Mouse (Mus musculus) liver, adult 2 months (tissue): ENCODE measurements around the gene Dhtkd1. TPM values are rescaled to one million over a fixed set of nuclear protein-coding genes. Genes with fewer than 3 reads are reported as not detected.

Experiments used
- DNase-seq: peaks from one replicate; pipeline ENCODE4 v3.0.0-alpha.2; 2011; ENCODE audit warnings: low read depth, low spot score; ENCODE audit errors: extremely low read depth
- H3K27ac ChIP-seq: fragments of 200-500 bp; replicated peaks from 2 replicates; pipeline ENCODE4 v1.5.1; 2012; ENCODE audit warnings: low read depth, mild to moderate bottlenecking, control low read depth, inconsistent platforms, low read length; ENCODE audit not compliant: insufficient read depth
- H3K27me3 ChIP-seq: fragments of 200-500 bp; 2 replicates; pipeline ENCODE4 v1.6.1; 2012; ENCODE audit warnings: mild to moderate bottlenecking, moderate library complexity, low read length, inconsistent platforms; ENCODE audit not compliant: control insufficient read depth, insufficient read depth
- H3K36me3 ChIP-seq: fragments of 200-500 bp; 2 replicates; pipeline ENCODE4 v1.6.1; 2012; ENCODE audit warnings: low read length, inconsistent platforms; ENCODE audit not compliant: control insufficient read depth, insufficient read depth
- H3K4me1 ChIP-seq: fragments of 200-500 bp; 2 replicates; pipeline ENCODE4 v1.6.1; 2011; ENCODE audit warnings: low read length; ENCODE audit not compliant: control insufficient read depth, insufficient read depth
- H3K4me3 ChIP-seq: fragments of 200-500 bp; 2 replicates; pipeline ENCODE4 v1.5.1; 2011; ENCODE audit warnings: low read depth, mild to moderate bottlenecking, control low read depth, low read length, moderate library complexity; ENCODE audit not compliant: insufficient read depth
- H3K79me2 ChIP-seq: fragments of 200-500 bp; 2 replicates; pipeline ENCODE4 v1.6.1; 2012; ENCODE audit warnings: inconsistent platforms, mild to moderate bottlenecking, low read length, moderate library complexity; ENCODE audit not compliant: control insufficient read depth, insufficient read depth
- H3K9ac ChIP-seq: fragments of 200-500 bp; 2 replicates; pipeline ENCODE4 v1.6.1; 2012; ENCODE audit warnings: low read depth, mild to moderate bottlenecking, control low read depth, inconsistent platforms, low read length
- CTCF ChIP-seq: fragments of 200-500 bp; IDR thresholded peaks from 2 replicates; pipeline ENCODE4 v1.5.1; 2011; ENCODE audit warnings: low read depth, low read length, control low read depth
- POLR2A ChIP-seq: fragments of 200-500 bp; IDR thresholded peaks from 2 replicates; pipeline ENCODE4 v1.6.1; 2011; ENCODE audit warnings: low read length, control low read depth; ENCODE audit not compliant: insufficient read depth; ENCODE audit errors: extremely low read depth
- WGBS: fragments of 180-500 bp; shearing (Covaris S2); methylation state at CpG from one replicate; pipeline ENCODE4 v1.1.7; 2018; 5-methylcytosine and 5-hydroxymethylcytosine counted together
- polyA plus RNA-seq: library from polyadenylated mRNA; depleted of rRNA; stranded (reverse); fragments of >200 nt; gene quantifications from 2 replicates; pipeline ENCODE4 v1.2.3, GENCODE M21; 2012
- total RNA-seq: library from RNA; depleted of rRNA; stranded (reverse); fragments of >200 nt; gene quantifications from 2 replicates; pipeline ENCODE4 v1.2.3, GENCODE M21; 2014

Dhtkd1 gene
- total and polyA plus RNA-seq, 2 experiments: 44.1 to 81.6 TPM

DNA sequence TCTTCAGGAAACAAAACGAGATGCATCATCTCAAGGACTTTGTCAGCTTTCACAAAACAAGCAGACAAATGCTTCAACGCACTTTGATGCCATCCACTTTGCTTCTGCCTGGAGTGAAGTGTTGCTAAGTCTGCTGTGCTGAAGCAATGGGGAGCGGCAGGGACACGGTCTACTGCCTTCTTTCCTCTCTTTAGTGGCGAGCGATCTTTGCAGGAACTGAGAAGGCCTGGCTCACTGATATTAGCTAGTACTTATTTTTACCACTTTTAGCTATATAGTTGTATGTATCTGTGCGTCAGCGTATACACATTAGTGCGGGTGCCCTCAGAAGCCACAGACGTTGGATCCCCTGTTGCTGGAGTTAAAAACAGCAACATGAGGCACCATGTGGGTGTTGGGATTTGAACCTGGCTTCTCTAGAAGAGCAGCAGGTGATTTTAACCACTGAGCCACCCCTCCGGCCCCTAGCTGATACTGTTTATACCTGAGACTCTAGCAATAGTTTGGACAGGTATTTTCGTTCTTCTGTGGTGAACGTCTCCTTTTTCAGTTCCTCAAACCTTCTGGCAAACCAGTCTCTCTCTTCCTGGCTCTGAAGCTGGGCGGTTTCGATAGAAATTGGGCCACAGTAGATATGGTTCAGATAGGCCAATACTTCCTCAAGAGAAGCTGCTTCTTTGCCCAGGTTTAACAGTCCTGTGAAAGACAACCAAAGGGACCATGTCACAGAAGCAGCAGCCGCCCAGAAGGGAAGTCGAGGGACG, 12.1 kb downstream of the Dhtkd1 start:
- no peaks in the 10 kb centered on the region for H3K27me3 ChIP-seq
- DNase-seq: no peak
- H3K4me3 ChIP-seq: no peak overlapping the region
- 87% methylated on average over 18 of the region's 18 CpGs for WGBS
- H3K36me3 ChIP-seq: peaks cover 47% of the 10 kb centered on the region
- TF ChIP-seq POLR2A: no peak
- no peak for TF ChIP-seq CTCF
- peaks cover 8% of the 10 kb centered on the region; the same call in 1 of the 2 replicates for H3K79me2 ChIP-seq
- peaks cover 2% of the 10 kb centered on the region; the same call in 1 of the 2 replicates for H3K4me1 ChIP-seq
- H3K27ac ChIP-seq: no peak overlapping the region
- H3K9ac ChIP-seq: no peak overlapping the region

DNA sequence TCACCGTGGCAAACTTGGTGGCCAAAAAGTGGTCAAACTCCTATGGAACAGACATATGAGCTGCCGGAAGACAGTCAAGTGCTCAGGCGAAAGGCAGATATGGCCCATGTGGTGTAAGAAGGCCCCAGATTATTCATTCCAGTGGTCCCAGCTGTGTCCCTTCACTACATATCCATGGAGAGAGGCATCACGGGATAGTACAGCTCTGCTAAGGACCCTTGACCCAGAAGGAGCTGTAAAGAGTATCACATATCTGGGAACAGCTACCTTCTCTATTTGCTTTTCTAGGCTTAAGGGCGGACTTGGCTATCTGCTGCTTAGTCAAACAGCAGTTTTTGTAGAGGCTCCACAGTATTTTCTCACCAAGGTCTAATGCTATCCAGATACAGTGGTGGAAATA, 12.8 kb downstream of the Dhtkd1 start:
- Histone ChIP-seq H3K4me1 (no peaks in the 10 kb centered on the region), H3K4me3 (no peak overlapping the region), H3K27me3 (no peaks in the 10 kb centered on the region), H3K9ac (no peak overlapping the region), H3K36me3 (peaks cover 47% of the 10 kb centered on the region), H3K79me2 (peaks cover 5% of the 10 kb centered on the region; the same call in 1 of the 2 replicates), H3K27ac (no peak overlapping the region)
- DNase-seq: no peak
- TF ChIP-seq POLR2A: no peak
- TF ChIP-seq CTCF: no peak
- 92% methylated on average over 5 of the region's 5 CpGs for WGBS

DNA sequence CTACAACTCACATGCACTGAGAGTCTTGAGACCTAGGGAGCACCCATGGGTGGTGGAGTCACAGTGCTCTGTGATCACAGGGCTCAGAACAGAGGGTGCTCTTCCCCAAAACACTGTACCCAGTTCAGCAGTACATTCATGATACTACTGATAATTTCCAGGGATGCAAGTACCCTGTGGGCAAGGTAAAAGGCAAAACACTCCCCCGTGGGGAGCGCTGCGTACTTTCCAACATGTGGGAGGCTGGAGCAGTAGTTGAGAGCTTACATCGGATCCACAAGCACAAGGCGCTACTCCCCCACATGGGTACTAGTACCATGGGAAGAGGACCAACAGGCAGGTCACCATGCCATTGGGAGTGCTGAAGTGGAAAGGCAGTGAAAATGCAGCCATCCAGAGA, 15.1 kb downstream of the Dhtkd1 start:
- no peak for DNase-seq
- Histone ChIP-seq H3K4me1 (no peaks in the 10 kb centered on the region), H3K36me3 (peaks cover 51% of the 10 kb centered on the region), H3K4me3 (no peak overlapping the region), H3K79me2 (peaks cover 4% of the 10 kb centered on the region; the same call in 1 of the 2 replicates), H3K9ac (no peak overlapping the region), H3K27ac (no peak overlapping the region), H3K27me3 (no peaks in the 10 kb centered on the region)
- WGBS: 95% methylated on average over 5 of the region's 5 CpGs
- TF ChIP-seq CTCF: no peak
- TF ChIP-seq POLR2A: no peak

DNA sequence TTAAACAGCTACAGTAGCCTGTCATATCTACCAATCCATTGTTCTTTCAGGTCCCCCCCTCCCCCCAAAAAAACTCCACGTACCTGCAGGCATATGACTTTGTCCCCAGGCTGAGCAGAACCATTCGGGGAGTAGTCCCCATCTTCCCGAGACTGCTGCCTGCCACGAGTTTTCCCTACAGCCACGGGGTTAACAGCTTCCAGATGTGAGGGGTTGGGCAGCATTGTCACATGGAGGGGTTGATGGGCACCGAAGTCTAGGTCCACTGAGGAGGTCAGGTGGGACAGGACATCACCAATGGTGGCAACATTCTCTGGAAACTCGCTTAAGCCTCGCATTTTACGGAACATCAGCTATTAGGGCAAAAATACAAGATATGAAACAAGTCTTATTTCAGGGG, 18.8 kb downstream of the Dhtkd1 start:
- H3K36me3 ChIP-seq: peaks cover 52% of the 10 kb centered on the region
- H3K27me3 ChIP-seq: no peaks in the 10 kb centered on the region
- TF ChIP-seq POLR2A: no peak
- no peak for TF ChIP-seq CTCF
- H3K27ac ChIP-seq: no peak overlapping the region
- 90% methylated on average over 9 of the region's 9 CpGs for WGBS
- no peak overlapping the region for H3K9ac ChIP-seq
- no peaks in the 10 kb centered on the region for H3K4me1 ChIP-seq
- H3K4me3 ChIP-seq: no peak overlapping the region
- DNase-seq: no peak
- H3K79me2 ChIP-seq: no peaks in the 10 kb centered on the region

- Histone ChIP-seq H3K9ac (no peak overlapping the region), H3K27me3 (no peaks in the 10 kb centered on the region), H3K79me2 (no peaks in the 10 kb centered on the region), H3K36me3 (peaks cover 55% of the 10 kb centered on the region), H3K4me1 (no peaks in the 10 kb centered on the region), H3K27ac (no peak overlapping the region), H3K4me3 (no peak overlapping the region)
- no peak for DNase-seq
- TF ChIP-seq POLR2A: no peak
- TF ChIP-seq CTCF: no peak
- 90% methylated on average over 6 of the region's 6 CpGs for WGBS
These were observed 19.8 kb downstream of the Dhtkd1 start for GRCm38 (mm10) chr2:5922823-5923222.

- no peaks in the 10 kb centered on the region for H3K4me1 ChIP-seq
- H3K9ac ChIP-seq: no peak overlapping the region
- H3K4me3 ChIP-seq: no peak overlapping the region
- no peak for DNase-seq
- no peak overlapping the region for H3K27ac ChIP-seq
- WGBS: 85% methylated on average over 16 of the region's 16 CpGs
- no peaks in the 10 kb centered on the region for H3K27me3 ChIP-seq
- H3K79me2 ChIP-seq: no peaks in the 10 kb centered on the region
- H3K36me3 ChIP-seq: peaks cover 53% of the 10 kb centered on the region
- no peak for TF ChIP-seq POLR2A
- TF ChIP-seq CTCF: no peak
These were observed 31.2 kb downstream of the Dhtkd1 start for GRCm38 (mm10) chr2:5911282-5911965.
